Mouse (Mus musculus) neural tube, embryonic 11.5 days (tissue): ENCODE results near the gene Cdc42ep1. TPM values are rescaled to one million over a fixed set of nuclear protein-coding genes. Genes with fewer than 3 reads are reported as not detected.

Experiments
- ATAC-seq: fragments of 200-750 bp; cut with Nextera tagmentation; 2 replicates; pipeline ENCODE4 v1.8.0; 2017; ENCODE audit warnings: moderate number of reproducible peaks, mild to moderate bottlenecking, moderate TSS enrichment, moderate library complexity; ENCODE audit not compliant: insufficient read depth, low FRiP score, low TSS enrichment
- DNase-seq: peaks from one replicate; pipeline ENCODE4 v3.0.0-alpha.2; 2015; ENCODE audit warnings: low spot score
- H3K27ac ChIP-seq: fragments of 300-500 bp; sonication (generic); 2 replicates; pipeline ENCODE4 v1.5.1; 2014; ENCODE audit warnings: low read depth, mild to moderate bottlenecking, low read length
- H3K27me3 ChIP-seq: fragments of 300-500 bp; sonication (generic); 2 replicates; pipeline ENCODE4 v1.6.1; 2014; ENCODE audit warnings: mild to moderate bottlenecking, low read length, mixed read lengths; ENCODE audit not compliant: control insufficient read depth, insufficient read depth
- H3K36me3 ChIP-seq: fragments of 300-500 bp; sonication (generic); 2 replicates; pipeline ENCODE4 v1.6.1; 2014; ENCODE audit warnings: mild to moderate bottlenecking, low read length, moderate library complexity, mixed read lengths; ENCODE audit not compliant: control insufficient read depth, insufficient read depth
- H3K4me1 ChIP-seq: fragments of 300-500 bp; sonication (generic); 2 replicates; pipeline ENCODE4 v1.6.1; 2014; ENCODE audit warnings: low read length, mixed read lengths; ENCODE audit not compliant: control insufficient read depth, insufficient read depth
- H3K4me2 ChIP-seq: fragments of 300-500 bp; sonication (generic); 2 replicates; pipeline ENCODE4 v1.6.1; 2014; ENCODE audit warnings: low read depth, mild to moderate bottlenecking, moderate library complexity
- H3K4me3 ChIP-seq: fragments of 300-500 bp; sonication (generic); 2 replicates; pipeline ENCODE4 v1.5.1; 2014; ENCODE audit warnings: low read depth, low read length
- H3K9ac ChIP-seq: fragments of 300-500 bp; sonication (generic); 2 replicates; pipeline ENCODE4 v1.6.1; 2014; ENCODE audit warnings: mild to moderate bottlenecking, low read length
- H3K9me3 ChIP-seq: fragments of 300-500 bp; sonication (generic); 2 replicates; pipeline ENCODE4 v1.6.1; 2016; ENCODE audit warnings: low read length; ENCODE audit not compliant: control insufficient read depth
- WGBS: fragments of 180-500 bp; shearing (Covaris S2); extraction: QIAGEN DNeasy Blood & Tissue Kit; methylation state at CpG from one replicate; pipeline ENCODE4 v1.1.7; 2014; 5-methylcytosine and 5-hydroxymethylcytosine counted together
- polyA plus RNA-seq: library from polyadenylated mRNA; unstranded; fragments of >200 nt; fragmentation: Nextera tagmentation; extraction: Ambion mirVana; gene quantifications from 2 replicates; pipeline ENCODE4 v1.2.1, GENCODE M21; 2014

Cdc42ep1 gene
- polyA plus RNA-seq: 14.0 and 15.1 TPM in 2 replicates

GRCm38 (mm10) chr15:78842371-78843163 lies at the start of gene Cdc42ep1:
TSS of gene Cdc42ep1 (plus strand) at chr15:78842624.
- H3K4me3 ChIP-seq: peak within 1 kb of the TSS; percentile 40
- ATAC-seq (peak; percentile 49; the same call in 1 of the 2 replicates), DNase-seq (peak; percentile 61)
- no peaks in the 10 kb centered on the region for H3K36me3 ChIP-seq
- H3K4me1 ChIP-seq: peaks cover 12% of the 10 kb centered on the region
- H3K4me2 ChIP-seq: peak within 1 kb of the TSS; percentile 87
- under 1% methylated on average over 78 of the region's 86 CpGs for WGBS
- no peaks in the 10 kb centered on the region for H3K9me3 ChIP-seq
- H3K27me3 ChIP-seq: peaks cover 18% of the 10 kb centered on the region
- peak within 1 kb of the TSS; percentile 63 for H3K27ac ChIP-seq
- peak within 1 kb of the TSS; percentile 58 for H3K9ac ChIP-seq

GRCm38 (mm10) chr15:78796196-78797059 lies 46.0 kb upstream of the Cdc42ep1 start:
- Histone ChIP-seq H3K4me2 (no peak overlapping the region), H3K4me3 (no peak overlapping the region), H3K27me3 (peaks cover 2% of the 10 kb centered on the region), H3K36me3 (no peaks in the 10 kb centered on the region), H3K27ac (no peak overlapping the region), H3K9me3 (no peaks in the 10 kb centered on the region), H3K4me1 (peaks cover 5% of the 10 kb centered on the region; the same call in 1 of the 2 replicates), H3K9ac (no peak overlapping the region)
- whole genome bisulfite sequencing: 42% methylated on average over 25 of the region's 25 CpGs
- DNase-seq: no peak
- no peak for ATAC-seq

- ATAC-seq (no peak), DNase-seq (no peak)
- 88% methylated on average over 8 of the region's 8 CpGs for WGBS
- Histone ChIP-seq H3K36me3 (no peaks in the 10 kb centered on the region), H3K27ac (no peak overlapping the region), H3K4me2 (no peak overlapping the region), H3K4me3 (no peak overlapping the region), H3K4me1 (peaks cover 5% of the 10 kb centered on the region; the same call in 1 of the 2 replicates), H3K9ac (no peak overlapping the region), H3K27me3 (peaks cover 8% of the 10 kb centered on the region), H3K9me3 (no peaks in the 10 kb centered on the region)
Observed at GRCm38 (mm10) chr15:78797060-78797329, 45.4 kb upstream of the Cdc42ep1 start.

- no peak overlapping the region for H3K9ac ChIP-seq
- no peaks in the 10 kb centered on the region for H3K36me3 ChIP-seq
- no peak overlapping the region for H3K4me2 ChIP-seq
- H3K9me3 ChIP-seq: no peaks in the 10 kb centered on the region
- ATAC-seq: no peak
- H3K4me3 ChIP-seq: no peak overlapping the region
- H3K27ac ChIP-seq: no peak overlapping the region
- no peak for DNase-seq
- peaks cover 27% of the 10 kb centered on the region for H3K27me3 ChIP-seq
- WGBS: 60% methylated on average over 20 of the region's 21 CpGs
- peaks cover 13% of the 10 kb centered on the region for H3K4me1 ChIP-seq
Observed at GRCm38 (mm10) chr15:78799029-78799428, 43.4 kb upstream of the Cdc42ep1 start.

GRCm38 (mm10) chr15:78801571-78801970 lies 40.9 kb upstream of the Cdc42ep1 start:
- peak overlapping the region; percentile 4; the same call in 1 of the 2 replicates for H3K4me2 ChIP-seq
- ATAC-seq (no peak), DNase-seq (no peak)
- no peak overlapping the region for H3K9ac ChIP-seq
- peaks cover 29% of the 10 kb centered on the region for H3K27me3 ChIP-seq
- H3K4me1 ChIP-seq: peaks cover 9% of the 10 kb centered on the region
- H3K9me3 ChIP-seq: no peaks in the 10 kb centered on the region
- no peak overlapping the region for H3K27ac ChIP-seq
- WGBS: 80% methylated on average over 9 of the region's 9 CpGs
- H3K4me3 ChIP-seq: no peak overlapping the region; the same call in 1 of the 2 replicates
- H3K36me3 ChIP-seq: no peaks in the 10 kb centered on the region

- Histone ChIP-seq H3K9me3 (no peaks in the 10 kb centered on the region), H3K4me3 (peak overlapping the region; percentile 48), H3K9ac (peak overlapping the region; percentile 50), H3K4me1 (peaks cover 8% of the 10 kb centered on the region; the same call in 1 of the 2 replicates), H3K27ac (no peak overlapping the region), H3K4me2 (peak overlapping the region; percentile 76), H3K36me3 (no peaks in the 10 kb centered on the region), H3K27me3 (peaks cover 29% of the 10 kb centered on the region)
- ATAC-seq (peak; percentile 50), DNase-seq (no peak)
- 6% methylated on average over 57 of the region's 67 CpGs for WGBS
Observed at GRCm38 (mm10) chr15:78801971-78802741, 40.3 kb upstream of the Cdc42ep1 start.

- 1% methylated on average over 42 of the region's 70 CpGs for WGBS
- DNase-seq: peak; percentile 53
- peaks cover 8% of the 10 kb centered on the region; the same call in 1 of the 2 replicates for H3K4me1 ChIP-seq
- H3K9me3 ChIP-seq: no peaks in the 10 kb centered on the region
- no peak within 1 kb of the TSS for H3K27ac ChIP-seq
- peak; percentile 23; the same call in 1 of the 2 replicates for ATAC-seq
- H3K4me2 ChIP-seq: peak within 1 kb of the TSS; percentile 76
- no peaks in the 10 kb centered on the region for H3K36me3 ChIP-seq
- peaks cover 29% of the 10 kb centered on the region for H3K27me3 ChIP-seq
- H3K9ac ChIP-seq: peak within 1 kb of the TSS; percentile 50
- H3K4me3 ChIP-seq: peak within 1 kb of the TSS; percentile 48
Observed at GRCm38 (mm10) chr15:78802776-78803391, 39.5 kb upstream of the Cdc42ep1 start, which contains the start of gene Card10. TSS of gene Card10 (minus strand) at chr15:78803042.

GRCm38 (mm10) chr15:78803499-78803900 lies 38.9 kb upstream of the Cdc42ep1 start:
- Histone ChIP-seq H3K4me1 (peaks cover 8% of the 10 kb centered on the region; the same call in 1 of the 2 replicates), H3K27me3 (peaks cover 29% of the 10 kb centered on the region), H3K4me3 (no peak overlapping the region), H3K9ac (no peak overlapping the region), H3K9me3 (no peaks in the 10 kb centered on the region), H3K36me3 (no peaks in the 10 kb centered on the region), H3K27ac (no peak overlapping the region), H3K4me2 (no peak overlapping the region)
- ATAC-seq (no peak), DNase-seq (no peak)
- 3% methylated on average over 8 of the region's 8 CpGs for whole genome bisulfite sequencing
